Mouse (Mus musculus): Measurements from ENCODE around the gene Ctnna2. TPM values are rescaled to one million over a fixed set of nuclear protein-coding genes. Genes with fewer than 3 reads are reported as not detected.
A peak's percentile ranks its signal among the peaks of the same experiment; 100 is the strongest.

Ctnna2 gene
- total RNA-seq, 2 experiments from 2014 or later = 0.10 to 0.36 TPM

GRCm38 (mm10) chr6:77324327-77324726 lies 655.2 kb downstream of the Ctnna2 start:
- DNase-seq = no peak
- intact Hi-C loops (cut with DNase I) = no loop called here

GRCm38 (mm10) chr6:77306796-77307195 lies 672.7 kb downstream of the Ctnna2 start:
- no peak for DNase-seq
- intact Hi-C loops (cut with DNase I) = no loop called here

- intact Hi-C loops (cut with DNase I) = no loop called here
- DNase-seq = no peak
Measured at GRCm38 (mm10) chr6:77301305-77301704, 678.2 kb downstream of the Ctnna2 start.

- no peak for DNase-seq
- intact Hi-C loops (cut with DNase I) = no loop called here
Measured at GRCm38 (mm10) chr6:77291415-77291814, 688.1 kb downstream of the Ctnna2 start.

- no peak for DNase-seq
- intact Hi-C loops (cut with DNase I) = no loop called here
Measured at GRCm38 (mm10) chr6:77288402-77288801, 691.1 kb downstream of the Ctnna2 start.

GRCm38 (mm10) chr6:77286317-77286716 lies 693.2 kb downstream of the Ctnna2 start:
- intact Hi-C loops (cut with DNase I) = no loop called here

GRCm38 (mm10) chr6:77278794-77279193 lies 700.7 kb downstream of the Ctnna2 start:
- intact Hi-C loops (cut with DNase I) = no loop called here
- DNase-seq = no peak

More at GRCm38 (mm10) chr6:77286317-77286716, 693.2 kb downstream of the Ctnna2 start:
- DNase-seq = no peak

- intact Hi-C loops (cut with DNase I) = no loop called here
- DNase-seq = no peak
Measured at GRCm38 (mm10) chr6:77265163-77265562, 714.3 kb downstream of the Ctnna2 start.

- intact Hi-C loops (cut with DNase I) = no loop called here
- DNase-seq = peak in 1 of 2 experiments; percentile 21
Measured at GRCm38 (mm10) chr6:77257358-77258105, 722.0 kb downstream of the Ctnna2 start.

- intact Hi-C loops (cut with DNase I) = no loop called here
- DNase-seq = no peak
Measured at GRCm38 (mm10) chr6:77256348-77256747, 723.2 kb downstream of the Ctnna2 start.

- intact Hi-C loops (cut with DNase I) = no loop called here
- no peak for DNase-seq
Measured at GRCm38 (mm10) chr6:77253480-77253879, 726.0 kb downstream of the Ctnna2 start.

GRCm38 (mm10) chr6:77243541-77244231 lies 735.8 kb downstream of the Ctnna2 start:
- intact Hi-C loops (cut with DNase I) = no loop called here
- DNase-seq = no peak

GRCm38 (mm10) chr6:77242601-77243406 lies 736.7 kb downstream of the Ctnna2 start, which contains the start of gene Lrrtm1:
Lrrtm1 (plus strand) TSS chr6:77242689.
- intact Hi-C loops (cut with DNase I) = no loop called here
- peak in 1 of 2 experiments; percentile 8 for DNase-seq

- intact Hi-C loops (cut with DNase I) = no loop called here
- DNase-seq = no peak
Measured at GRCm38 (mm10) chr6:77240426-77240825, 739.1 kb downstream of the Ctnna2 start.

- no peak for DNase-seq
- intact Hi-C loops (cut with DNase I) = no loop called here
Measured at GRCm38 (mm10) chr6:77222849-77223638, 756.5 kb downstream of the Ctnna2 start.

GRCm38 (mm10) chr6:77220776-77221175 lies 758.7 kb downstream of the Ctnna2 start:
- intact Hi-C loops (cut with DNase I) = no loop called here
- no peak for DNase-seq

- DNase-seq = no peak
- intact Hi-C loops (cut with DNase I) = no loop called here
Measured at GRCm38 (mm10) chr6:77218875-77219274, 760.6 kb downstream of the Ctnna2 start.

- DNase-seq = no peak
- intact Hi-C loops (cut with DNase I) = no loop called here
Measured at GRCm38 (mm10) chr6:77215322-77215721, 764.2 kb downstream of the Ctnna2 start.

GRCm38 (mm10) chr6:77213757-77214409 lies 765.6 kb downstream of the Ctnna2 start:
- intact Hi-C loops (cut with DNase I) = no loop called here

GRCm38 (mm10) chr6:77209929-77210328 lies 769.6 kb downstream of the Ctnna2 start:
- no peak for DNase-seq
- intact Hi-C loops (cut with DNase I) = no loop called here

More at GRCm38 (mm10) chr6:77213757-77214409, 765.6 kb downstream of the Ctnna2 start:
- DNase-seq = no peak

All from heart, postnatal 10 days (tissue).